Mouse (Mus musculus): Measurements from ENCODE around the gene C1qtnf4. TPM values are rescaled to one million over a fixed set of nuclear protein-coding genes. Genes with fewer than 3 reads are reported as not detected.
"Not testable (repeated sequence)": the region's sequence is repeated elsewhere in the genome, so short reads cannot be mapped to it uniquely, and the experiment has no call there.

Gene C1qtnf4
- total RNA-seq, 4 experiments from 2014 or later: 2.6 to 4.9 (median 3.5) TPM

GRCm38 (mm10) chr2:90881824-90882223 is 3.8 kb upstream of the C1qtnf4 start:
- DNase-seq (ENCODE audit: low spot score): no peak

- DNase-seq (ENCODE audit: low spot score): no peak
Observed at GRCm38 (mm10) chr2:90886436-90886835, 776 bp downstream of the C1qtnf4 start.

- no peak for DNase-seq (ENCODE audit: low spot score)
Observed at GRCm38 (mm10) chr2:90887627-90888026, 2.0 kb downstream of the C1qtnf4 start.

- no peak for DNase-seq (ENCODE audit: low spot score)
Observed at GRCm38 (mm10) chr2:90889550-90890548, 4.2 kb downstream of the C1qtnf4 start.

- no peak for DNase-seq (ENCODE audit: low spot score)
Observed at GRCm38 (mm10) chr2:90893673-90894298, 8.1 kb downstream of the C1qtnf4 start.

- DNase-seq (ENCODE audit: low spot score): not testable (repeated sequence)
Observed at GRCm38 (mm10) chr2:90894299-90894677, 8.6 kb downstream of the C1qtnf4 start.

GRCm38 (mm10) chr2:90903398-90903797 is 17.7 kb downstream of the C1qtnf4 start:
- DNase-seq (ENCODE audit: low spot score): no peak

GRCm38 (mm10) chr2:90904076-90904855 is 18.6 kb downstream of the C1qtnf4 start, which contains the start of the genes Kbtbd4 and Ndufs3:
TSS of gene Kbtbd4 (plus strand) at chr2:90904740.
TSS of gene Ndufs3 (minus strand) at chr2:90904827.
- DNase-seq (ENCODE audit: low spot score): peak; percentile 84

GRCm38 (mm10) chr2:90904856-90905224 is 19.2 kb downstream of the C1qtnf4 start:
- no peak for DNase-seq (ENCODE audit: low spot score)

GRCm38 (mm10) chr2:90906721-90907120 is 21.1 kb downstream of the C1qtnf4 start:
- no peak for DNase-seq (ENCODE audit: low spot score)

GRCm38 (mm10) chr2:90910861-90911260 is 25.2 kb downstream of the C1qtnf4 start:
- no peak for DNase-seq (ENCODE audit: low spot score)

GRCm38 (mm10) chr2:90911668-90912067 is 26.0 kb downstream of the C1qtnf4 start:
- no peak for DNase-seq (ENCODE audit: low spot score)

- no peak for DNase-seq (ENCODE audit: low spot score)
Observed at GRCm38 (mm10) chr2:90913671-90914070, 28.0 kb downstream of the C1qtnf4 start.

GRCm38 (mm10) chr2:90915516-90915915 is 29.9 kb downstream of the C1qtnf4 start:
- DNase-seq (ENCODE audit: low spot score): no peak

- DNase-seq (ENCODE audit: low spot score): no peak
Observed at GRCm38 (mm10) chr2:90916560-90917232, 31.0 kb downstream of the C1qtnf4 start.

GRCm38 (mm10) chr2:90917233-90917998 is 31.8 kb downstream of the C1qtnf4 start:
- peak; percentile 55 for DNase-seq (ENCODE audit: low spot score)

- no peak for DNase-seq (ENCODE audit: low spot score)
Observed at GRCm38 (mm10) chr2:90917999-90918698, 32.5 kb downstream of the C1qtnf4 start.

GRCm38 (mm10) chr2:90921178-90921577 is 35.5 kb downstream of the C1qtnf4 start:
- DNase-seq (ENCODE audit: low spot score): no peak

GRCm38 (mm10) chr2:90922636-90923035 is 37.0 kb downstream of the C1qtnf4 start:
- no peak for DNase-seq (ENCODE audit: low spot score)

- no peak for DNase-seq (ENCODE audit: low spot score)
Observed at GRCm38 (mm10) chr2:90928566-90928965, 42.9 kb downstream of the C1qtnf4 start.

Measured in heart, adult 8-10 months (tissue).